Mouse (Mus musculus): ENCODE measurements around the gene Acvr2a. TPM values are rescaled to one million over a fixed set of nuclear protein-coding genes. Genes with fewer than 3 reads are reported as not detected.
A peak's percentile ranks its signal among the peaks of the same experiment; 100 is the strongest.
"Not testable (repeated sequence)": the region's sequence is repeated elsewhere in the genome, so short reads cannot be mapped to it uniquely, and the experiment has no call there.

The Acvr2a gene
- polyA plus RNA-seq, 1 experiment from 2014 or later: 45.2 TPM

GRCm38 (mm10) chr2:48825878-48826277 is 12.0 kb downstream of the Acvr2a start:
- no peak for ATAC-seq (ENCODE audit: low FRiP score)
- no peak overlapping the region for H3K27ac ChIP-seq (replicated peaks)
- no peaks in the 10 kb centered on the region for H3K27me3 ChIP-seq (replicated peaks)
- 92% methylated on average over 2 of the region's 2 CpGs for WGBS
- H3K9me3 ChIP-seq (replicated peaks): no peaks in the 10 kb centered on the region
- no peaks in the 10 kb centered on the region for H3K36me3 ChIP-seq
- peaks cover 14% of the 10 kb centered on the region for H3K4me1 ChIP-seq
- no peak overlapping the region for H3K4me2 ChIP-seq
- H3K4me3 ChIP-seq (replicated peaks): no peak overlapping the region
- H3K9ac ChIP-seq (replicated peaks): no peak overlapping the region

- no peak overlapping the region for H3K4me3 ChIP-seq (replicated peaks)
These were observed 12.5 kb downstream of the Acvr2a start for GRCm38 (mm10) chr2:48826380-48826779.

GRCm38 (mm10) chr2:48830492-48830891 is 16.6 kb downstream of the Acvr2a start:
- Histone ChIP-seq H3K9me3 (replicated peaks) (no peaks in the 10 kb centered on the region), H3K36me3 (no peaks in the 10 kb centered on the region), H3K4me3 (replicated peaks) (no peak overlapping the region), H3K9ac (replicated peaks) (no peak overlapping the region), H3K27me3 (replicated peaks) (no peaks in the 10 kb centered on the region), H3K27ac (replicated peaks) (no peak overlapping the region), H3K4me1 (peaks cover 14% of the 10 kb centered on the region), H3K4me2 (no peak overlapping the region)
- WGBS: 87% methylated on average over 2 of the region's 2 CpGs
- ATAC-seq (ENCODE audit: low FRiP score): no peak

More at GRCm38 (mm10) chr2:48826380-48826779, 12.5 kb downstream of the Acvr2a start:
- Histone ChIP-seq H3K27me3 (replicated peaks) (no peaks in the 10 kb centered on the region), H3K9ac (replicated peaks) (no peak overlapping the region), H3K4me2 (no peak overlapping the region), H3K27ac (replicated peaks) (no peak overlapping the region), H3K9me3 (replicated peaks) (no peaks in the 10 kb centered on the region), H3K4me1 (peaks cover 14% of the 10 kb centered on the region), H3K36me3 (no peaks in the 10 kb centered on the region)
- ATAC-seq (ENCODE audit: low FRiP score): no peak

GRCm38 (mm10) chr2:48832305-48832704 is 18.4 kb downstream of the Acvr2a start:
- Histone ChIP-seq H3K9ac (replicated peaks) (no peak overlapping the region), H3K27ac (replicated peaks) (no peak overlapping the region), H3K4me3 (replicated peaks) (no peak overlapping the region), H3K4me2 (no peak overlapping the region), H3K27me3 (replicated peaks) (no peaks in the 10 kb centered on the region), H3K36me3 (no peaks in the 10 kb centered on the region), H3K9me3 (replicated peaks) (no peaks in the 10 kb centered on the region), H3K4me1 (peaks cover 3% of the 10 kb centered on the region; the same call in 1 of the 2 replicates)
- no peak for ATAC-seq (ENCODE audit: low FRiP score)
- 74% methylated on average over 5 of the region's 5 CpGs for WGBS

- WGBS: 66% methylated on average over 3 of the region's 3 CpGs
- Histone ChIP-seq H3K4me3 (replicated peaks) (no peak overlapping the region), H3K9me3 (replicated peaks) (no peaks in the 10 kb centered on the region), H3K9ac (replicated peaks) (no peak overlapping the region), H3K27ac (replicated peaks) (no peak overlapping the region), H3K27me3 (replicated peaks) (no peaks in the 10 kb centered on the region), H3K36me3 (no peaks in the 10 kb centered on the region), H3K4me2 (no peak overlapping the region), H3K4me1 (peaks cover 2% of the 10 kb centered on the region; the same call in 1 of the 2 replicates)
- 0 out of 2 replicates have a peak, but pooled peaks have one; percentile 18 for ATAC-seq (ENCODE audit: low FRiP score)
These were observed 20.1 kb downstream of the Acvr2a start for GRCm38 (mm10) chr2:48833884-48834450.

GRCm38 (mm10) chr2:48841611-48842470 is 27.9 kb downstream of the Acvr2a start:
- no peak overlapping the region for H3K9ac ChIP-seq (replicated peaks)
- 86% methylated on average over 3 of the region's 3 CpGs for WGBS
- H3K27ac ChIP-seq (replicated peaks): no peak overlapping the region
- no peak overlapping the region for H3K4me3 ChIP-seq (replicated peaks)
- no peaks in the 10 kb centered on the region for H3K36me3 ChIP-seq
- H3K9me3 ChIP-seq (replicated peaks): no peaks in the 10 kb centered on the region
- no peak for ATAC-seq (ENCODE audit: low FRiP score)
- no peaks in the 10 kb centered on the region for H3K27me3 ChIP-seq (replicated peaks)
- 0 out of 2 replicates have a peak, but pooled peaks cover 4% of the 10 kb centered on the region for H3K4me1 ChIP-seq
- no peak overlapping the region for H3K4me2 ChIP-seq

GRCm38 (mm10) chr2:48846689-48847398 is 32.9 kb downstream of the Acvr2a start:
- no peaks in the 10 kb centered on the region for H3K9me3 ChIP-seq (replicated peaks)
- H3K4me3 ChIP-seq (replicated peaks): no peak overlapping the region
- 35% methylated on average over 2 of the region's 2 CpGs for WGBS
- H3K4me1 ChIP-seq: 0 out of 2 replicates have a peak, but pooled peaks cover 8% of the 10 kb centered on the region
- no peak for ATAC-seq (ENCODE audit: low FRiP score)
- H3K4me2 ChIP-seq: no peak overlapping the region
- no peak overlapping the region for H3K9ac ChIP-seq (replicated peaks)
- H3K36me3 ChIP-seq: no peaks in the 10 kb centered on the region
- H3K27ac ChIP-seq (replicated peaks): no peak overlapping the region
- H3K27me3 ChIP-seq (replicated peaks): no peaks in the 10 kb centered on the region

GRCm38 (mm10) chr2:48865596-48865995 is 51.7 kb downstream of the Acvr2a start:
- not testable (repeated sequence) for ATAC-seq (ENCODE audit: low FRiP score); H3K4me1 ChIP-seq; H3K4me2 ChIP-seq; H3K9me3 ChIP-seq (replicated peaks); H3K9ac ChIP-seq (replicated peaks); H3K4me3 ChIP-seq (replicated peaks); H3K27me3 ChIP-seq (replicated peaks); H3K27ac ChIP-seq (replicated peaks); H3K36me3 ChIP-seq
- 93% methylated on average over 6 of the region's 6 CpGs for WGBS

GRCm38 (mm10) chr2:48868199-48868913 is 54.4 kb downstream of the Acvr2a start:
- Histone ChIP-seq H3K27ac (replicated peaks) (no peak overlapping the region), H3K4me3 (replicated peaks) (no peak overlapping the region), H3K9ac (replicated peaks) (no peak overlapping the region), H3K36me3 (no peaks in the 10 kb centered on the region), H3K4me2 (no peak overlapping the region), H3K9me3 (replicated peaks) (no peaks in the 10 kb centered on the region), H3K4me1 (peaks cover 2% of the 10 kb centered on the region; the same call in 1 of the 2 replicates), H3K27me3 (replicated peaks) (no peaks in the 10 kb centered on the region)
- ATAC-seq (ENCODE audit: low FRiP score): no peak
- 79% methylated on average over 5 of the region's 5 CpGs for WGBS

GRCm38 (mm10) chr2:48885945-48886344 is 72.0 kb downstream of the Acvr2a start:
- Histone ChIP-seq H3K4me2 (no peak overlapping the region), H3K27ac (replicated peaks) (peak overlapping the region; percentile 43; the same call in 1 of the 2 replicates), H3K9me3 (replicated peaks) (no peaks in the 10 kb centered on the region), H3K4me3 (replicated peaks) (no peak overlapping the region), H3K4me1 (peaks cover 4% of the 10 kb centered on the region), H3K9ac (replicated peaks) (no peak overlapping the region), H3K36me3 (peaks cover 4% of the 10 kb centered on the region; the same call in 1 of the 2 replicates), H3K27me3 (replicated peaks) (no peaks in the 10 kb centered on the region)
- peak; percentile 76; the same call in 1 of the 2 replicates for ATAC-seq (ENCODE audit: low FRiP score)

GRCm38 (mm10) chr2:48895186-48895585 is 81.3 kb downstream of the Acvr2a start:
- Histone ChIP-seq H3K4me2 (no peak overlapping the region), H3K9me3 (replicated peaks) (no peaks in the 10 kb centered on the region), H3K27ac (replicated peaks) (no peak overlapping the region), H3K4me3 (replicated peaks) (no peak overlapping the region), H3K36me3 (peaks cover 26% of the 10 kb centered on the region), H3K9ac (replicated peaks) (no peak overlapping the region), H3K27me3 (replicated peaks) (no peaks in the 10 kb centered on the region), H3K4me1 (no peaks in the 10 kb centered on the region)
- no peak for ATAC-seq (ENCODE audit: low FRiP score)
- 93% methylated on average over 3 of the region's 3 CpGs for WGBS

Data from neural tube, embryonic 15.5 days (tissue).